Mouse (Mus musculus) kidney, adult 2 months (tissue): ENCODE results near the gene Hoxb3.

Experiments used
- CTCF ChIP-seq: fragments of 200-500 bp; conservative IDR thresholded peaks from 2 replicates; pipeline ENCODE4 v1.5.1; 2011; ENCODE audit warnings: low read depth, mild to moderate bottlenecking, control low read depth, low read length, moderate library complexity, mixed read lengths; ENCODE audit not compliant: insufficient read depth, insufficient read length
- POLR2A ChIP-seq: fragments of 200-500 bp; IDR thresholded peaks from one replicate; pipeline ENCODE4 v1.6.1; 2011; ENCODE audit warnings: low read depth, low read length, control low read depth

- TF ChIP-seq CTCF (no peak), POLR2A (no peak)
Measured at GRCm38 (mm10) chr11:96289837-96290236, 33.3 kb upstream of the Hoxb3 start.
